Mouse (Mus musculus) neural tube, embryonic 14.5 days (tissue): ENCODE measurements around the gene Lbx2. TPM values are rescaled to one million over a fixed set of nuclear protein-coding genes. Genes with fewer than 3 reads are reported as not detected.

ENCODE experiments used
- ATAC-seq: fragments of 200-750 bp; cut with Nextera tagmentation; 2 replicates; pipeline ENCODE4 v1.8.0; 2017; ENCODE audit warnings: low read depth, mild to moderate bottlenecking, moderate TSS enrichment, moderate library complexity
- H3K27ac ChIP-seq: fragments of 300-500 bp; sonication (generic); 2 replicates; pipeline ENCODE4 v1.5.1; 2014; ENCODE audit warnings: low read depth, mild to moderate bottlenecking, control low read depth, low read length, moderate library complexity, mixed read lengths
- H3K27me3 ChIP-seq: fragments of 300-500 bp; sonication (generic); 2 replicates; pipeline ENCODE4 v1.6.1; 2014; ENCODE audit warnings: low read length; ENCODE audit not compliant: control insufficient read depth, insufficient read depth
- H3K36me3 ChIP-seq: fragments of 300-500 bp; sonication (generic); 2 replicates; pipeline ENCODE4 v1.6.1; 2014; ENCODE audit warnings: low read length, mixed read lengths; ENCODE audit not compliant: control insufficient read depth, insufficient read depth
- H3K4me1 ChIP-seq: fragments of 300-500 bp; sonication (generic); 2 replicates; pipeline ENCODE4 v1.6.1; 2014; ENCODE audit warnings: low read length; ENCODE audit not compliant: control insufficient read depth, insufficient read depth
- H3K4me2 ChIP-seq: fragments of 300-500 bp; sonication (generic); 2 replicates; pipeline ENCODE4 v1.6.1; 2014; ENCODE audit warnings: mild to moderate bottlenecking, low read depth, low read length, control low read depth
- H3K4me3 ChIP-seq: fragments of 300-500 bp; sonication (generic); 2 replicates; pipeline ENCODE4 v1.5.1; 2014; ENCODE audit warnings: low read depth, low read length, control low read depth, mixed read lengths
- H3K9ac ChIP-seq: fragments of 300-500 bp; sonication (generic); replicated peaks from 2 replicates; pipeline ENCODE4 v1.6.1; 2014; ENCODE audit warnings: low read depth, mild to moderate bottlenecking, control low read depth, low read length, mixed read lengths
- H3K9me3 ChIP-seq: fragments of 300-500 bp; sonication (generic); 2 replicates; pipeline ENCODE4 v1.6.1; 2016; ENCODE audit warnings: low read length; ENCODE audit not compliant: control insufficient read depth
- WGBS: fragments of 180-500 bp; shearing (Covaris S2); extraction: QIAGEN DNeasy Blood & Tissue Kit; methylation state at CpG from one replicate; pipeline ENCODE4 v1.1.7; 2014; 5-methylcytosine and 5-hydroxymethylcytosine counted together
- polyA plus RNA-seq: library from polyadenylated mRNA; unstranded; fragments of >200 nt; fragmentation: Nextera tagmentation; extraction: Ambion mirVana; gene quantifications from 2 replicates; pipeline ENCODE4 v1.2.1, GENCODE M21; 2014

Lbx2 gene
- polyA plus RNA-seq, 1 experiment from 2014 or later, result not detected

- H3K27ac ChIP-seq, result peak overlapping the region; percentile 85
- H3K36me3 ChIP-seq, result peaks cover 18% of the 10 kb centered on the region
- peak overlapping the region; percentile 74 for H3K9ac ChIP-seq
- H3K27me3 ChIP-seq, result no peaks in the 10 kb centered on the region
- no peaks in the 10 kb centered on the region for H3K9me3 ChIP-seq
- ATAC-seq, result 0 out of 2 replicates have a peak, but pooled peaks have one; percentile 4
- H3K4me3 ChIP-seq, result peak overlapping the region; percentile 77
- 3% methylated on average over 26 of the region's 26 CpGs for WGBS
- peak overlapping the region; percentile 95 for H3K4me2 ChIP-seq
- H3K4me1 ChIP-seq, result peaks cover 24% of the 10 kb centered on the region
Measured at GRCm38 (mm10) chr6:83053136-83053960, 32.8 kb upstream of the Lbx2 start.

GRCm38 (mm10) chr6:83054074-83054851, 31.9 kb upstream of the Lbx2 start, which contains the start of gene Aup1:
TSS of gene Aup1 (plus strand) at chr6:83054521.
- WGBS, result under 1% methylated on average over 64 of the region's 64 CpGs
- peak within 1 kb of the TSS; percentile 77 for H3K4me3 ChIP-seq
- ATAC-seq, result peak; percentile 97
- peaks cover 18% of the 10 kb centered on the region for H3K36me3 ChIP-seq
- H3K4me1 ChIP-seq, result peaks cover 24% of the 10 kb centered on the region
- H3K4me2 ChIP-seq, result peak within 1 kb of the TSS; percentile 95
- H3K27me3 ChIP-seq, result no peaks in the 10 kb centered on the region
- H3K9me3 ChIP-seq, result no peaks in the 10 kb centered on the region
- peak within 1 kb of the TSS; percentile 74 for H3K9ac ChIP-seq
- peak within 1 kb of the TSS; percentile 85 for H3K27ac ChIP-seq

- Histone ChIP-seq H3K36me3 (peaks cover 18% of the 10 kb centered on the region), H3K9me3 (no peaks in the 10 kb centered on the region), H3K4me1 (peaks cover 24% of the 10 kb centered on the region), H3K4me2 (peak within 1 kb of the TSS; percentile 95), H3K4me3 (peak within 1 kb of the TSS; percentile 77), H3K9ac (peak within 1 kb of the TSS; percentile 74), H3K27me3 (no peaks in the 10 kb centered on the region), H3K27ac (peak within 1 kb of the TSS; percentile 85)
- under 1% methylated on average over 45 of the region's 50 CpGs for WGBS
- peak; percentile 38; the same call in 1 of the 2 replicates for ATAC-seq
Measured at GRCm38 (mm10) chr6:83054871-83055431, 31.2 kb upstream of the Lbx2 start, which contains the start of gene Htra2. TSS of gene Htra2 (minus strand) at chr6:83055273.

DNA sequence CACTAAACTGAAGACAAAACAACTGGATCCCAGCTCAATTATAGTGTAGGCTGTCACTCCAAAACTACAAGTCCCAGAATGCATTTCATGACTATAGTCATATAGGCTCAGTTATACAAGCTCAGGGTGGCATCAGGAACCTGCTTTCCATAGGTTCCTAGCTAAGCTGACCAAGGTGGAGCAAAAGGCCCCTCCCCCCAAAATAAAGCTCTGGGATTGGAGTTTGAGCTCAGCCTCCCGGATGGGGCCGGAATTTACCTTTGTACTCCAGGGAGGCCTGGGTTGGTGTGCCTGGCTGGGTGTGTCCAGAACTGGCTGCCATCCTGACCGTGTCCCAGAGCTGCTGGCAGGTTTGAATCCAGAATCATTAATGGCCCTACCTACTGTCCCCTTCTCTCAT, 28.4 kb upstream of the Lbx2 start, which contains the start of gene Dqx1:
Gene Dqx1 (plus strand): TSS at position 55 of the 400 bp plus-strand sequence.
- no peaks in the 10 kb centered on the region for H3K9me3 ChIP-seq
- H3K9ac ChIP-seq, result no peak within 1 kb of the TSS
- H3K4me2 ChIP-seq, result no peak within 1 kb of the TSS
- ATAC-seq, result no peak
- peaks cover 12% of the 10 kb centered on the region for H3K36me3 ChIP-seq
- H3K27ac ChIP-seq, result no peak within 1 kb of the TSS
- H3K4me3 ChIP-seq, result no peak within 1 kb of the TSS
- H3K27me3 ChIP-seq, result 0 out of 2 replicates have a peak, but pooled peaks cover 5% of the 10 kb centered on the region
- H3K4me1 ChIP-seq, result peaks cover 20% of the 10 kb centered on the region
- 60% methylated on average over 3 of the region's 3 CpGs for WGBS

DNA sequence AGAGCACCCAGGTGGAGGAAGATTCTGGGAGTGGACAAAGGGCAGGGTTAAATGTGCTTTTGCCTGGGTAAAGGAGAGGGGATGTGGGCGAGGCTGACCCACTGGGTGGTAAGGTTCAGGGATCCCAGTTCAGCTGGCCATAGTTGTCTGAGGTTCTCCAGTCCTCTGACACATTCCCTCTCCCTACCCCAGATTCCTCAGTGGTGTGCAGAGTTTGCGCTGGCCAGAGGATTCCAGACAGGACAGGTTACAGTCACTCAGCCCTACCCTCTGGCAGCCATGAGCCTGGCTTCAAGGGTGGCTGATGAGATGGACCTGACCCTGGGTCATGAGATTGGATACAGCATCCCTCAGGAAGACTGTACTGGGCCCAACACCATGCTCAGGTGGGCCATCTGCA, 27.4 kb upstream of the Lbx2 start:
- WGBS, result 88% methylated on average over 2 of the region's 2 CpGs
- Histone ChIP-seq H3K27me3 (peaks cover 13% of the 10 kb centered on the region; the same call in 1 of the 2 replicates), H3K36me3 (peaks cover 12% of the 10 kb centered on the region), H3K27ac (no peak overlapping the region), H3K9ac (no peak overlapping the region), H3K4me3 (no peak overlapping the region), H3K4me2 (no peak overlapping the region), H3K9me3 (no peaks in the 10 kb centered on the region), H3K4me1 (peaks cover 13% of the 10 kb centered on the region)
- no peak for ATAC-seq

DNA sequence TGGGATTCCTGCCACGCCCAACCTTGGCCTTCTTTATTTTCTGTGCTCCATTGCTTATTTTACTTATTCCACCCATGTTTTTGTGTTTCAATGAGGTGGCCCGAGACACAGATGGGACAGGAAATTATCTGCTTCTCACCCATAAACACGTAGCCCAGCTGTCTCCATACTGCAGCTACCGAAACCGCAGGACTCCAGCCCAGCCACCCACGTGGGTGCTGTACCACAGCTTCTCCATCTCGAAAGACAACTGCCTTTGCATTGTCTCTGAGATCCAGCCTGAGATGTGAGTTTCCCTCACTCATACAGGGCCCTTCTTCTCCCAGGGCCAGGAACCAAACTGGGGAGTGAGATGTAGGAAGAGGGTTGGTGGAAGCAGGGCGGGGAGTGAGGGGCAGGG, 20.2 kb upstream of the Lbx2 start:
- H3K4me1 ChIP-seq, result no peaks in the 10 kb centered on the region
- H3K4me3 ChIP-seq, result no peak overlapping the region
- no peaks in the 10 kb centered on the region for H3K36me3 ChIP-seq
- ATAC-seq, result no peak
- H3K4me2 ChIP-seq, result no peak overlapping the region
- peaks cover 70% of the 10 kb centered on the region for H3K27me3 ChIP-seq
- no peak overlapping the region for H3K9ac ChIP-seq
- WGBS, result 54% methylated on average over 8 of the region's 8 CpGs
- H3K9me3 ChIP-seq, result no peaks in the 10 kb centered on the region
- H3K27ac ChIP-seq, result no peak overlapping the region

DNA sequence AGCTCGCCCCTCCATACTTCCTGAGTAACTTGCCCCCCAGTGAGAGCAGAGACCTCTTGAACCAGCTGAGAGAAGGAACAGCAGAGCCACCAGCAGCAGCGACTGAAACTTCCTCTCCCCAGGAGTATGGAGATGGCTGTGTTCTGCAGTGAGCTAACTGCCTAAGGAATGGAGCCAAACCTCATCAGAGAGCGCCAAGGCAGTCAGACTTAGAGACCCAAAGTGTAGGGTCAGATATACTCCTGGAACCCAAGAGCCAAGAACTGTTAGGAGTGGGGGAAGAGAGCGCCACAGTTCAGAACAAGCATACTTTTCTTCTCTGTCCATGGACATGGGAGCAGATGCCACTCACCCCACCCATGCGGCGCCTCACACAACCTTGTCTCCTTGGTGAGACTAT, 19.7 kb upstream of the Lbx2 start:
- Histone ChIP-seq H3K9ac (no peak overlapping the region), H3K4me3 (no peak overlapping the region)
- WGBS, result 45% methylated on average over 6 of the region's 6 CpGs

GRCm38 (mm10) chr6:83068221-83068620, 17.9 kb upstream of the Lbx2 start:
- WGBS, result 5% methylated on average over 8 of the region's 8 CpGs
- Histone ChIP-seq H3K27me3 (peaks cover 77% of the 10 kb centered on the region), H3K36me3 (no peaks in the 10 kb centered on the region), H3K4me3 (no peak overlapping the region), H3K9me3 (no peaks in the 10 kb centered on the region), H3K27ac (no peak overlapping the region), H3K9ac (no peak overlapping the region), H3K4me1 (no peaks in the 10 kb centered on the region), H3K4me2 (no peak overlapping the region)
- no peak for ATAC-seq

More for the DNA sequence above, 19.7 kb upstream of the Lbx2 start:
- H3K36me3 ChIP-seq, result no peaks in the 10 kb centered on the region
- H3K27me3 ChIP-seq, result peaks cover 74% of the 10 kb centered on the region
- no peak for ATAC-seq
- no peak overlapping the region for H3K4me2 ChIP-seq
- no peaks in the 10 kb centered on the region for H3K9me3 ChIP-seq
- H3K27ac ChIP-seq, result no peak overlapping the region
- no peaks in the 10 kb centered on the region for H3K4me1 ChIP-seq
